Mouse (Mus musculus) embryonic fibroblast, embryonic 13.5 days (primary cell): ENCODE data around the gene Erc2.

ENCODE experiments used
- CTCF ChIP-seq: IDR thresholded peaks from 2 replicates; pipeline ENCODE4 v1.5.1; 2011; ENCODE audit warnings: mild to moderate bottlenecking, control low read depth, low read length, moderate library complexity, borderline replicate concordance; ENCODE audit not compliant: insufficient read depth
- POLR2A ChIP-seq: IDR thresholded peaks from 2 replicates; pipeline ENCODE4 v1.6.1; 2011; ENCODE audit warnings: low read depth, mild to moderate bottlenecking, control low read depth, low read length, moderate library complexity

- TF ChIP-seq CTCF (no peak), POLR2A (no peak)
Measured at GRCm38 (mm10) chr14:27985201-27985600, 363.0 kb downstream of the Erc2 start.
